ENCODE assay signal across 21 mouse cellular contexts in genomic region chr11:62827135-62827534, GRCm38 (mm10). TPM values are rescaled to one million over a fixed set of nuclear protein-coding genes. Genes with fewer than 3 reads are reported as not detected.
DNase-seq lines count a peak whose midpoint lies in the region; ATAC-seq and TF ChIP-seq lines count a peak whose summit lies in the region.
"Had no signal": no experiment of that assay in that cellular context is flagged by ENCODE, and none has a peak within 500 bp of the region (broad histone marks: within the 10 kb centered on the region; RNA-seq: fewer than 3 reads in every experiment).

No protein-coding gene starts in this region.

- peaks cover 16% of the 10 kb centered on the region; the same call in 1 of the 2 replicates for H3K4me1 ChIP-seq in intestine, embryonic 16.5 days (ENCODE audit: control insufficient read depth, insufficient read depth, low read length)
- peaks cover 31% of the 10 kb centered on the region for H3K4me1 ChIP-seq in small intestine, adult 2 months (ENCODE audit: control insufficient read depth, insufficient read depth, insufficient read length, low read length)
- H3K4me1 ChIP-seq in stomach, embryonic 16.5 days (ENCODE audit: control insufficient read depth, insufficient read depth, low read length): peaks cover 20% of the 10 kb centered on the region
- no peaks in the 10 kb centered on the region for H3K4me1 ChIP-seq in hindbrain, postnatal 0 days (ENCODE audit: insufficient read depth, low read length)
- H3K4me1 ChIP-seq: forebrain, embryonic 10.5 days; forebrain, embryonic 13.5 days; heart, embryonic 12.5 days; heart, embryonic 15.5 days; hindbrain, embryonic 10.5 days had no signal

- H3K4me2 ChIP-seq in intestine, embryonic 16.5 days (ENCODE audit: low read depth, low read length): no peak overlapping the region
- no peak overlapping the region for H3K4me2 ChIP-seq in stomach, embryonic 16.5 days (ENCODE audit: low read depth, low read length)
- no peak overlapping the region for H3K4me2 ChIP-seq in hindbrain, postnatal 0 days (ENCODE audit: low read depth, low read length)
- H3K4me2 ChIP-seq: forebrain, embryonic 13.5 days; heart, embryonic 12.5 days; heart, embryonic 15.5 days; hindbrain, embryonic 14.5 days had no signal

- H3K27me3 ChIP-seq in intestine, embryonic 16.5 days (replicated peaks; ENCODE audit: control insufficient read depth, insufficient read depth, low read length): no peaks in the 10 kb centered on the region
- H3K27me3 ChIP-seq in small intestine, adult 2 months (ENCODE audit: control insufficient read depth, insufficient read depth, low read length): no peaks in the 10 kb centered on the region
- H3K27me3 ChIP-seq in stomach, embryonic 16.5 days (ENCODE audit: control insufficient read depth, insufficient read depth, low read length): no peaks in the 10 kb centered on the region
- H3K27me3 ChIP-seq in hindbrain, postnatal 0 days (ENCODE audit: insufficient read depth, low read length): no peaks in the 10 kb centered on the region
- H3K27me3 ChIP-seq: forebrain, embryonic 13.5 days; heart, embryonic 12.5 days; heart, embryonic 15.5 days had no signal

- TF ChIP-seq POLR2A in small intestine, adult 2 months (IDR thresholded peaks at IDR 0.05; ENCODE audit: low read depth, low read length): no peak

- 60% methylated on average over 4 of the region's 4 CpGs for WGBS in intestine, embryonic 16.5 days
- 36% methylated on average over 4 of the region's 4 CpGs for WGBS in small intestine, adult 2 months
- 64% methylated on average over 4 of the region's 4 CpGs for WGBS in stomach, embryonic 16.5 days
- 92% methylated on average over 4 of the region's 4 CpGs for WGBS in hindbrain, postnatal 0 days

- H3K9ac ChIP-seq in intestine, embryonic 16.5 days (ENCODE audit: low read depth, low read length): no peak overlapping the region
- H3K9ac ChIP-seq in stomach, embryonic 16.5 days (ENCODE audit: low read length): no peak overlapping the region
- no peak overlapping the region for H3K9ac ChIP-seq in hindbrain, postnatal 0 days (replicated peaks; ENCODE audit: low read length)
- H3K9ac ChIP-seq: forebrain, embryonic 13.5 days; heart, embryonic 12.5 days; heart, embryonic 15.5 days; hindbrain, embryonic 14.5 days had no signal

- no peak for TF ChIP-seq CTCF in gastrocnemius, adult 2 months (IDR thresholded peaks at IDR 0.05)
- no peak for TF ChIP-seq CTCF in small intestine, adult 2 months (IDR thresholded peaks at IDR 0.05; ENCODE audit: extremely low read depth, insufficient read length, insufficient replicate concordance, low read depth, low read length)
- no peak for TF ChIP-seq CTCF in hindbrain, postnatal 0 days (IDR thresholded peaks at IDR 0.05; ENCODE audit: low read depth)

- peak; percentile 79 for ATAC-seq in intestine, embryonic 16.5 days
- ATAC-seq in stomach, embryonic 16.5 days (ENCODE audit: insufficient read depth, low FRiP score): peak; percentile 82
- ATAC-seq in hindbrain, postnatal 0 days: no peak
- ATAC-seq: activated CD4-positive, CD25-positive, alpha-beta regulatory T cell, adult 4 months; forebrain, embryonic 13.5 days; forebrain, embryonic 16.5 days had no signal

- no peak overlapping the region; the same call in 1 of the 2 replicates for H3K4me3 ChIP-seq in gastrocnemius, adult 2 months
- H3K4me3 ChIP-seq in intestine, embryonic 16.5 days (ENCODE audit: low read length): no peak overlapping the region
- no peak overlapping the region for H3K4me3 ChIP-seq in small intestine, adult 2 months (ENCODE audit: low read depth, low read length)
- no peak overlapping the region for H3K4me3 ChIP-seq in stomach, embryonic 16.5 days (replicated peaks; ENCODE audit: low read length)
- no peak overlapping the region for H3K4me3 ChIP-seq in hindbrain, postnatal 0 days (ENCODE audit: low read length)
- H3K4me3 ChIP-seq: forebrain, embryonic 10.5 days; forebrain, embryonic 13.5 days; heart, embryonic 12.5 days; heart, embryonic 15.5 days; hindbrain, embryonic 10.5 days had no signal

- intact Hi-C loops in gastrocnemius, adult 2 months (cut with DNase I): no loop called here
- intact Hi-C loops in gastrocnemius, postnatal 14 days (cut with DNase I; ENCODE audit: low total_unique reads): no loop called here

- no peak for DNase-seq in gastrocnemius, adult 2 months
- no peak for DNase-seq in gastrocnemius, postnatal 14 days
- DNase-seq in hindbrain, postnatal 0 days (ENCODE audit: low spot score): no peak
- no peak for DNase-seq in spleen, postnatal 10 days (ENCODE audit: low spot score in 2 of 2)
- DNase-seq in right cerebral cortex, postnatal 36 days (ENCODE audit: low spot score in 2 of 2): no peak
- DNase-seq: cerebellum, adult 18-20 months; cerebellum, adult 9-10 months; heart, adult 18-20 months; heart, postnatal 10 days; heart, postnatal 36 days had no signal

- H3K36me3 ChIP-seq in intestine, embryonic 16.5 days (ENCODE audit: control insufficient read depth, insufficient read depth, low read length): no peaks in the 10 kb centered on the region; the same call in 1 of the 2 replicates
- peaks cover 25% of the 10 kb centered on the region for H3K36me3 ChIP-seq in small intestine, adult 2 months (ENCODE audit: control insufficient read depth, insufficient read depth, low read length)
- no peaks in the 10 kb centered on the region for H3K36me3 ChIP-seq in stomach, embryonic 16.5 days (ENCODE audit: control insufficient read depth, insufficient read depth, low read length)
- H3K36me3 ChIP-seq in hindbrain, postnatal 0 days (ENCODE audit: insufficient read depth, low read length): no peaks in the 10 kb centered on the region
- H3K36me3 ChIP-seq: forebrain, embryonic 10.5 days; heart, embryonic 15.5 days; hindbrain, embryonic 10.5 days had no signal

- H3K27ac ChIP-seq in gastrocnemius, adult 2 months: peak overlapping the region; percentile 87
- H3K27ac ChIP-seq in intestine, embryonic 16.5 days (ENCODE audit: low read length): no peak overlapping the region
- H3K27ac ChIP-seq in small intestine, adult 2 months (ENCODE audit: insufficient read depth, low read depth, low read length): peak overlapping the region; percentile 44
- H3K27ac ChIP-seq in stomach, embryonic 16.5 days (ENCODE audit: low read length): peak overlapping the region; percentile 85; the same call in 1 of the 2 replicates
- H3K27ac ChIP-seq in hindbrain, postnatal 0 days: no peak overlapping the region
- H3K27ac ChIP-seq: forebrain, embryonic 10.5 days; forebrain, embryonic 13.5 days; heart, embryonic 15.5 days; hindbrain, embryonic 10.5 days; hindbrain, embryonic 14.5 days had no signal

- no peaks in the 10 kb centered on the region for H3K9me3 ChIP-seq in intestine, embryonic 16.5 days (ENCODE audit: control insufficient read depth, low read length)
- no peaks in the 10 kb centered on the region for H3K9me3 ChIP-seq in stomach, embryonic 16.5 days (replicated peaks; ENCODE audit: control insufficient read depth, low read length)
- no peaks in the 10 kb centered on the region for H3K9me3 ChIP-seq in hindbrain, postnatal 0 days (ENCODE audit: low read length)
- H3K9me3 ChIP-seq: forebrain, embryonic 10.5 days; forebrain, embryonic 13.5 days; heart, embryonic 12.5 days; heart, embryonic 15.5 days; hindbrain, embryonic 10.5 days had no signal

RNA-seq across cellular contexts. Expression of gene Trim16, which starts 7.1 kb away (rescaled TPM):
- 10 to 100 TPM; 34.8 to 38.4 TPM for total RNA-seq in gastrocnemius, adult 2 months (2021)
- 10 to 100 TPM; 28.9 to 30.2 TPM for total RNA-seq in gastrocnemius, postnatal 14 days (2021)
- 13.3 and 13.5 TPM in 2 replicates for polyA plus RNA-seq in intestine, embryonic 16.5 days (2015; fragmentation: Nextera tagmentation; extraction: Ambion mirVana)
- 3.8 and 10.9 TPM in 2 replicates for polyA plus RNA-seq in small intestine, adult 2 months (2012; rRNA removed)
- 21.7 and 24.2 TPM in 2 replicates for polyA plus RNA-seq in stomach, embryonic 16.5 days (2015; fragmentation: Nextera tagmentation; extraction: Ambion mirVana)
- 5.2 and 7.2 TPM in 2 replicates for total RNA-seq in hindbrain, postnatal 0 days (2014; rRNA removed)
- 5.5 and 6.1 TPM in 2 replicates for polyA plus RNA-seq in hindbrain, postnatal 0 days (2015; fragmentation: Nextera tagmentation; extraction: Ambion mirVana)

RNA-seq across cellular contexts. Expression of gene Fbxw10, which starts 19.7 kb away (rescaled TPM):
- total RNA-seq in gastrocnemius, adult 2 months (2021): under 1 TPM; 0.33 to 0.45 TPM
- total RNA-seq in gastrocnemius, postnatal 14 days (2021): under 1 TPM; 0.24 to 0.59 TPM
- polyA plus RNA-seq in intestine, embryonic 16.5 days (2015; fragmentation: Nextera tagmentation; extraction: Ambion mirVana): 0.24 and 0.43 TPM in 2 replicates
- polyA plus RNA-seq in small intestine, adult 2 months (2012; rRNA removed): 0.06 and 0.37 TPM in 2 replicates
- polyA plus RNA-seq in stomach, embryonic 16.5 days (2015; fragmentation: Nextera tagmentation; extraction: Ambion mirVana): 0.30 and 0.50 TPM in 2 replicates
- 0.36 and 0.37 TPM in 2 replicates for total RNA-seq in hindbrain, postnatal 0 days (2014; rRNA removed)
- polyA plus RNA-seq in hindbrain, postnatal 0 days (2015; fragmentation: Nextera tagmentation; extraction: Ambion mirVana): 0.36 and 0.82 TPM in 2 replicates

RNA-seq across cellular contexts. Expression of gene Zfp286, which starts 37.9 kb away (rescaled TPM):
- total RNA-seq in gastrocnemius, adult 2 months (2021): 1 to 10 TPM; 1.3 to 1.4 TPM
- 1 to 10 TPM in 1 of 2 experiments, under 1 TPM in 1; 0.95 to 1.8 TPM for total RNA-seq in gastrocnemius, postnatal 14 days (2021)
- 7.9 and 10.5 TPM in 2 replicates for polyA plus RNA-seq in intestine, embryonic 16.5 days (2015; fragmentation: Nextera tagmentation; extraction: Ambion mirVana)
- 0.04 and 0.14 TPM in 2 replicates for polyA plus RNA-seq in small intestine, adult 2 months (2012; rRNA removed)
- 14.5 and 14.6 TPM in 2 replicates for polyA plus RNA-seq in stomach, embryonic 16.5 days (2015; fragmentation: Nextera tagmentation; extraction: Ambion mirVana)
- 13.7 and 18.3 TPM in 2 replicates for total RNA-seq in hindbrain, postnatal 0 days (2014; rRNA removed)
- 14.8 and 17.8 TPM in 2 replicates for polyA plus RNA-seq in hindbrain, postnatal 0 days (2015; fragmentation: Nextera tagmentation; extraction: Ambion mirVana)

RNA-seq across cellular contexts. Expression of gene Tvp23b, which starts 52.1 kb away (rescaled TPM):
- total RNA-seq in gastrocnemius, adult 2 months (2021): 1 to 10 TPM; 4.5 to 7.6 TPM
- total RNA-seq in gastrocnemius, postnatal 14 days (2021): 1 to 10 TPM; 8.9 to 9.8 TPM
- polyA plus RNA-seq in intestine, embryonic 16.5 days (2015; fragmentation: Nextera tagmentation; extraction: Ambion mirVana): 89.8 and 90.2 TPM in 2 replicates
- polyA plus RNA-seq in small intestine, adult 2 months (2012; rRNA removed): 3.3 and 5.5 TPM in 2 replicates
- polyA plus RNA-seq in stomach, embryonic 16.5 days (2015; fragmentation: Nextera tagmentation; extraction: Ambion mirVana): 85.4 and 93.8 TPM in 2 replicates
- total RNA-seq in hindbrain, postnatal 0 days (2014; rRNA removed): 26.7 and 27.5 TPM in 2 replicates
- polyA plus RNA-seq in hindbrain, postnatal 0 days (2015; fragmentation: Nextera tagmentation; extraction: Ambion mirVana): 41.5 and 42.6 TPM in 2 replicates

Comparison
In these comparisons a context has a peak if more than half of its experiments do, and no peak if none do; other contexts are left out.
1. H3K27ac ChIP-seq: peak in gastrocnemius, adult 2 months (single experiment), small intestine, adult 2 months (single experiment) and stomach, embryonic 16.5 days (single experiment); none in intestine, embryonic 16.5 days (single experiment) and hindbrain, postnatal 0 days (single experiment).